Mouse (Mus musculus) embryonic facial prominence, embryonic 14.5 days (tissue): ENCODE results near the gene Muc13. TPM values are rescaled to one million over a fixed set of nuclear protein-coding genes. Genes with fewer than 3 reads are reported as not detected.

Experiments
- ATAC-seq: fragments of 200-750 bp; cut with Nextera tagmentation; 2 replicates; pipeline ENCODE4 v1.8.0; 2017; ENCODE audit warnings: low read depth, moderate number of reproducible peaks, moderate TSS enrichment
- DNase-seq: peaks from one replicate; pipeline ENCODE4 v3.0.0-alpha.2; 2015; ENCODE audit warnings: low spot score
- H3K27ac ChIP-seq: fragments of 300-500 bp; sonication (generic); replicated peaks from 2 replicates; pipeline ENCODE4 v1.5.1; 2014; ENCODE audit warnings: low read depth, mild to moderate bottlenecking, low read length, moderate library complexity
- H3K27me3 ChIP-seq: fragments of 300-500 bp; sonication (generic); replicated peaks from 2 replicates; pipeline ENCODE4 v1.6.1; 2014; ENCODE audit warnings: low read length; ENCODE audit not compliant: control insufficient read depth, insufficient read depth
- H3K36me3 ChIP-seq: fragments of 300-500 bp; sonication (generic); 2 replicates; pipeline ENCODE4 v1.6.1; 2014; ENCODE audit warnings: low read length, mixed read lengths; ENCODE audit not compliant: control insufficient read depth, insufficient read depth
- H3K4me1 ChIP-seq: fragments of 300-500 bp; sonication (generic); 2 replicates; pipeline ENCODE4 v1.6.1; 2014; ENCODE audit warnings: antibody characterized with exemption, low read length; ENCODE audit not compliant: control insufficient read depth, insufficient read depth
- H3K4me2 ChIP-seq: fragments of 300-500 bp; sonication (generic); 2 replicates; pipeline ENCODE4 v1.6.1; 2014; ENCODE audit warnings: low read depth, mild to moderate bottlenecking, low read length, moderate library complexity, mixed read lengths
- H3K4me3 ChIP-seq: fragments of 300-500 bp; sonication (generic); 2 replicates; pipeline ENCODE4 v1.5.1; 2014; ENCODE audit warnings: low read depth, mild to moderate bottlenecking, low read length
- H3K9ac ChIP-seq: fragments of 300-500 bp; sonication (generic); 2 replicates; pipeline ENCODE4 v1.6.1; 2014; ENCODE audit warnings: low read depth, mild to moderate bottlenecking, low read length, moderate library complexity, mixed read lengths
- H3K9me3 ChIP-seq: fragments of 300-500 bp; sonication (generic); 2 replicates; pipeline ENCODE4 v1.6.1; 2016; ENCODE audit warnings: low read length; ENCODE audit not compliant: control insufficient read depth
- WGBS: fragments of 180-500 bp; shearing (Covaris S2); extraction: QIAGEN DNeasy Blood & Tissue Kit; methylation state at CpG from one replicate; pipeline ENCODE4 v1.1.7; 2014; 5-methylcytosine and 5-hydroxymethylcytosine counted together
- polyA plus RNA-seq: library from polyadenylated mRNA; unstranded; fragments of >200 nt; fragmentation: Nextera tagmentation; extraction: Ambion mirVana; gene quantifications from 2 replicates; pipeline ENCODE4 v1.2.1, GENCODE M21; 2014

The Muc13 gene
- 0.13 TPM in 1 of 2 replicates, not detected in the other for polyA plus RNA-seq

DNA sequence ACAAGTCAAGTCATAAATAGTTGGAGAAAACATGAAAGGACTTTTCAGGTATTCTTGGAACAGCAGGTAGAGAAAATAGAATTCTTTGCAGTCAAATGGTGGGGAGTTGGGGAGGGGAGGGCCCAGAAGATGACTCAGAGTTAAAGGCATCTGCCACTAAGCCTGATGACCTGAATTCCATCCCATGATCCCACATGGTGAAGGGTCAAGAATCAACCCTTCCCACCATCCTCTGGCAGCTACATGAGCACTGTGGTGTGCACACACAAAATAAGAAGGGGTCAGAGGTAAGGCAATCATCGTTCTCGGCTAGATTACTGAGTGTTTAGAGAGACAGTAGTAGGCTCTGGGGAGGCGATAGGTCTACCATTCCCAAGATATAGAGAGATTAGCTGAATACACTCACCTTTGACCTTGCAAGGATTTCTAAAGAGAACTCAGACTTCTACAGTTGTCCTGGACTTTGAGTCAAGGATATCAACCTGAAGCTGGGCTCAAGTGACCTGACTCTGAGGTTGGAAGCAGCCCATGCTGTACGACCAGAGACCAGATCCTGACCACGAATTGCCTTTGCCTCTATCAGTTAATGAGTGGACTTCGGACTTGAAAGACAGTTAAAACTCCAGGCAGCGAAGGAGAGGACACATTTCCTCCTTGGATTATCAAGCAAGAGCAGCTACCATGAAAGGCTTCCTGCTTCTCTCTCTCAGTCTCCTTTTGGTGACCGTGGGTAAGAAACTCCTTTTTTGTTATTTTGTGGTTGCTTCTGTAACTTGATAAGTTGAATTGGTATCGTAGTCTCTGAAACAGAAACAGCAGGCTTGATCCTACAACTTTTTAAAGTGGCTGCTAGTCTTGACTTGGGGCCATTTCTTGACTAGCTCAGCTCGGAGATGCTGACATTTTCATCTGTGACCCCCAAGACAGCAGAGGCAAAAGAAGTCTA, at the start of gene Muc13:
Gene Muc13, plus strand, starts transcription at position 192 of the 946 bp plus-strand sequence.
- Histone ChIP-seq H3K9ac (no peak within 1 kb of the TSS), H3K4me2 (no peak within 1 kb of the TSS), H3K4me3 (no peak within 1 kb of the TSS), H3K4me1 (no peaks in the 10 kb centered on the region), H3K36me3 (no peaks in the 10 kb centered on the region), H3K27me3 (no peaks in the 10 kb centered on the region), H3K27ac (no peak within 1 kb of the TSS), H3K9me3 (no peaks in the 10 kb centered on the region)
- no peak for ATAC-seq
- 76% methylated on average over 10 of the region's 10 CpGs for WGBS
- DNase-seq = no peak

DNA sequence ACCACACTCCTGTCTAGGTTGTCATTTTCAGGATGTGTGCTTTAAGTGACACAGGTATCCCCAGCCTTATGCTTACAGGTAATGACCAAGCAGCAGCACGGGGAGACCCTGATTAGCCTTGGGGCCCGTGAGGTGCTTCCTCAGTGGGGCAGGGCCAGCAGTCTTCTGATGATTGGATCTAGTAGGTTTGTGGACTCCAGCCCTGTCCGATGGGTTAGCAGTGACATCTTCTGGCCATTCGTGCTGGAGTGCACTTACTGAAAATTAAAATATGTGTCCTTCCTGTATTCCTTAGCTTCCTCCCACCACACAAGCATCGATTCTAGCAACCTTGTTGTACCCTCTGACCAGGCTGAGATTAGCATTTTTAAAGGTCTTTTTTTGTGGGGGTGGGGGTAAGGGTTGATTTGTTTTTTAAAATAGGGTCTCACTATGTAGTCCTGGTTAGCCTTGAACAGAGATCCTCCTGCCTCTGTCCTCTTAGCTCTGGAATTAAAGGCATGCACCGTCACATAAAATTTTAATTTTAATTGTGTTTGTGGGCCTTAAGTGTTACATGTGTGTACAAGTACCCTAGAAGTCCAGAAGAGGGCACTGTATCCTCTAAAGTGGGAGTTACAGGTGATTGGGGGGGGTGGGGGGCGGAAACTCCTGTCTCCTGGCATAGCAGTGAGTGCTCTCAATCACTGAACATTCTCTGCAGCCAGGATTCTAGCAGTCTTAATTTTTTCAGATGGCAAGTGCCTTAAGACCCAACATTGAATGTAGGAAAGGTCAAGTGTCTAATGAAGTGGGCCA, 49.0 kb upstream of the Muc13 start:
- ATAC-seq (peak; percentile 15; the same call in 1 of the 2 replicates), DNase-seq (peak; percentile 50)
- Histone ChIP-seq H3K4me1 (0 out of 2 replicates have a peak, but pooled peaks cover 8% of the 10 kb centered on the region), H3K4me2 (no peak overlapping the region), H3K27me3 (no peaks in the 10 kb centered on the region), H3K9me3 (no peaks in the 10 kb centered on the region), H3K9ac (no peak overlapping the region), H3K36me3 (peaks cover 16% of the 10 kb centered on the region; the same call in 1 of the 2 replicates), H3K4me3 (no peak overlapping the region), H3K27ac (no peak overlapping the region)
- 51% methylated on average over 7 of the region's 7 CpGs for WGBS

DNA sequence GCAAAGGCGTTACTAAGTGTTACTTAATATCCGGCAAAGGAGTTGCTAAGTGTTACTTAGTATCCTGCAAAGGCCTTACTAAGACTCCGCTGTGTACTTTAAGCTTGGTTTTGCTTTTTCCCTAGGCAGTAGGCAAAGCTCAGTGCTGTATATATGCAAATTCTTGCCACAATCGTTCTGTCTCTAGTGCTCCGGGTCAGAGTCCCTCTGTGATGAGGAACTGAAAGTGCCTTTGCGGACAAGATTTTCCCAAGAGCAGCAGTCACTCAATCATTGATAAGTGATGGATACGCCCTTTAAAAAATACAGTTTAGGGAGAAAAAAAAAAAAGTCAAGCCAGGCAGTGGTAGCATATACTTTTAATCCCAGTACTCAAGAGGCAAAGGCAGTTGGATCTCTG, 48.4 kb upstream of the Muc13 start:
- WGBS = 86% methylated on average over 7 of the region's 7 CpGs
- ATAC-seq = no peak

DNA sequence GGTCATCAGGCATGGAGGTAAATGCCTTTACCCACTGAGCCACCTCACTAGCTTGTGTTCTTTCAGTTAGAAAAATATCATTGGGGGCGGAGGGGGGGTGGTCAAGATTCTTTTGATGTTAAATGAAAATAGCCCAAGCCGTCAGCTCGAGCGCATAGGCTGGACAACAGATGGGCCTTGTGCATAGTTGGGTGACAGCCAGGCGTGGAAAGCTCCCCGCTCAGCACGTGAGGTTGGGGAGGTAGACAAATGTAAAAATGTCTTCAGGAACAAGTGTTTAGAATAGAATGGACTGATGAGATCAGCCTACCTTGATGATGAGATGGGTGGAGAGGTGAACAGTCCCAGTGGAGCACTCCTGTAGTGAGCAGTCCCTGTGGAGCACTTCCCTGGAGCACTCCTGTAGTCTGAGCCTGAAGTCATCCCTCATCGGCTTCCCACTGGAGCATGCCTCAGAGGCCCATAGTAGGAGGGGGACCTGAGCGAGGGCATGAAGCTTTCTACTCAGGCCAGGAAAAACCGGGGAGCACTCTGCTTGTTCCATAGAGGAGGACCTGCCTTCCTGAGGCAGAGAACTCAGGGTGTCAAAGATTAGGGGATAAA, 47.7 kb upstream of the Muc13 start:
- WGBS = 74% methylated on average over 10 of the region's 10 CpGs
- H3K4me1 ChIP-seq = 0 out of 2 replicates have a peak, but pooled peaks cover 8% of the 10 kb centered on the region
- H3K27ac ChIP-seq = no peak overlapping the region
- H3K27me3 ChIP-seq = no peaks in the 10 kb centered on the region
- H3K9ac ChIP-seq = no peak overlapping the region
- H3K4me2 ChIP-seq = no peak overlapping the region
- DNase-seq = no peak
- H3K9me3 ChIP-seq = no peaks in the 10 kb centered on the region
- no peak for ATAC-seq
- no peak overlapping the region for H3K4me3 ChIP-seq
- peaks cover 22% of the 10 kb centered on the region for H3K36me3 ChIP-seq

More for the DNA sequence above, 48.4 kb upstream of the Muc13 start:
- H3K9me3 ChIP-seq = no peaks in the 10 kb centered on the region
- peaks cover 16% of the 10 kb centered on the region; the same call in 1 of the 2 replicates for H3K36me3 ChIP-seq
- no peak overlapping the region for H3K9ac ChIP-seq
- H3K4me3 ChIP-seq = no peak overlapping the region
- H3K27ac ChIP-seq = no peak overlapping the region
- H3K4me1 ChIP-seq = 0 out of 2 replicates have a peak, but pooled peaks cover 8% of the 10 kb centered on the region
- H3K27me3 ChIP-seq = no peaks in the 10 kb centered on the region
- DNase-seq = no peak
- no peak overlapping the region for H3K4me2 ChIP-seq

DNA sequence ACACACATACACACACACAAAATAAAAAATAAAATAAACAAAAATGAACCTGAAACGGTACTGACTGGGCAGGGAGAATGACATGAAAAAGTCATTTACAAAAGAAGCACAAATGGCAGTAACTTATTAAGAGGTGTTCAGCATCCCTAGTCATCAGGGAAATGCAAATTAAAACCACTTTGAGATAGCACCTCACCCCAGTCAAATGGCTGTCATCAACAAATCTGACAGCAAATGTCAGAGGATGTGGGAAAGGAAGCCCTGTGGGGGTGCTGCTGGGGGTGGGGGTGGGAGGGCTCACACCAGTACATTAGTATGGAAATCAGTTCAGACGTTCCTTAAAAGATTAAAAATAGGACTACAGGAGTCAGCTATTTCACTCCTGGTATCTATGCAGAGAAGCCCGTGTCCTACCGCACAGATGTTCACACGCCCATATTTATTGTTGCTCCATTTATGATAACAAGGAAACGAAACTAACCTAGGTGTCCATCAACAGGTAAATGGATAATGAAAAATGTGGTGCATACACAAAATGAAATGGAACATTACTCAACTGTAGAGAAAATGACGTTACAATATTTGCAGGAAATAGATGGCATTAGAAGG, 46.4 kb upstream of the Muc13 start:
- H3K4me1 ChIP-seq = no peaks in the 10 kb centered on the region
- 56% methylated on average over 7 of the region's 7 CpGs for WGBS
- H3K4me2 ChIP-seq = no peak overlapping the region
- no peak overlapping the region for H3K27ac ChIP-seq
- H3K36me3 ChIP-seq = peaks cover 25% of the 10 kb centered on the region
- no peaks in the 10 kb centered on the region for H3K27me3 ChIP-seq
- H3K9me3 ChIP-seq = no peaks in the 10 kb centered on the region
- no peak overlapping the region for H3K9ac ChIP-seq
- DNase-seq (no peak), ATAC-seq (no peak)
- no peak overlapping the region for H3K4me3 ChIP-seq

DNA sequence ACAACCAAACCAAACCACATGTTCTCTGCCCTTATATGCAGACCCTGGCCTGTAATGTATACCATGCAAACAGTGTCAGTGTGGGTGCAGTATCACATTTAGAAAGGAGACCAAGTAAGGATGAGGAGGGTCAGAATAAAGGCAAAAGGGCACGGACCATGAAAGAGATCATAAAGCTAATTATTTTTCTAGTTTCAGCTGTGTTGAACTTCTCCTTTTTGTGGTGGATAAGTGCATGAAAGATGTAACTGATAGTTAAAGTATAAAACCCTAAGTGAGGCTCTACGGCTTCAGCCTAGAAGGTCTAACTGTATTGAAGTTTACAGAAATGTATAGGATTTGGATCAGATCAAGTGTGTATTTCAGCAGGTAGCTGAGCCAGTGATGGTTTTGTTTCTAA, 45.8 kb upstream of the Muc13 start:
- Histone ChIP-seq H3K9ac (no peak overlapping the region), H3K4me3 (no peak overlapping the region), H3K4me2 (no peak overlapping the region), H3K4me1 (no peaks in the 10 kb centered on the region), H3K9me3 (no peaks in the 10 kb centered on the region), H3K27ac (no peak overlapping the region), H3K27me3 (no peaks in the 10 kb centered on the region), H3K36me3 (peaks cover 21% of the 10 kb centered on the region)
- DNase-seq (no peak), ATAC-seq (no peak)
- WGBS = 70% methylated on average over 2 of the region's 2 CpGs

DNA sequence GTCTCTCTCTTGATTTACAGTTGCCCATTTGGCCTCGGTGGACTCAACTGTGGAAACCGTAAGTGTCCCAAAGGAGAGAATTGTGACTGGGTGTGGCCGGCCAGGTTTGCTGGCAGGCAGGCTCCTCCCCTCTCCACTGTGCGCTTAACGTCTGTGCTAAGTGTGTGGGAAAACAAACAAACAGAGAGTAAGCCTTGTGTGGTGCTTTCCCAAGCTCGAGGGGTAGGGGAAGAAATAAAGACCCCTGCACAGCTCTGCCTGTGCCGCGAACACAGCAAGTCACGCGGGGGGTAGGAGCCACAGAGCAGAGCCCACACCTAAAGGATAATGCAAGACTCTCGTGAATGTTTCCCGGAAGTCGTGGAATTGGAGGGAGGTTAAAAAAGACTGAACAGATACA, 42.7 kb upstream of the Muc13 start:
- Histone ChIP-seq H3K4me3 (no peak overlapping the region), H3K36me3 (peaks cover 25% of the 10 kb centered on the region), H3K4me2 (peak overlapping the region; percentile 34), H3K27ac (no peak overlapping the region), H3K9ac (no peak overlapping the region), H3K27me3 (no peaks in the 10 kb centered on the region), H3K9me3 (no peaks in the 10 kb centered on the region), H3K4me1 (no peaks in the 10 kb centered on the region)
- no peak for ATAC-seq
- WGBS = 35% methylated on average over 13 of the region's 13 CpGs
- no peak for DNase-seq

DNA sequence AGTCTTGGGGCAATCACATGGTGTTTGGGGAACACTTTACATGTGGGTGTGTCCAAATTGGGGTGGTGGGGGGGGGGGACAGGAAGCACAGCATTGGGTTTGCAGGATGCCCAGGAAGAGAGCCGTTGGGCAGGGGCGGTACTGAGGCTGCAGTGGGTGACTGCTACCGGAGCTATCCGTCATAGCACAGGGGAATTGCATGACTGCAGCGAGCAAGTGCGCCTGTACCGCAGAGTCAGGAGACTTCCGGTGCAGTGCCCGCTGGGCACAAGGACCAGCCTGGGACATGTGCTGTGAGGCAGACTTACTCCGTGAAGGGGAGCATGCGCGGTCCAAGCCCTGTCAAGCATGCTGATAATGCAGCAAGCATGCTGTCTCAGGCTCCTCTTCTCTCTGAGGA, 42.2 kb upstream of the Muc13 start:
- ATAC-seq = peak; percentile 44; the same call in 1 of the 2 replicates
- DNase-seq = no peak
- Histone ChIP-seq H3K4me2 (peak overlapping the region; percentile 34), H3K9ac (no peak overlapping the region), H3K27me3 (no peaks in the 10 kb centered on the region), H3K27ac (no peak overlapping the region), H3K36me3 (peaks cover 25% of the 10 kb centered on the region), H3K9me3 (no peaks in the 10 kb centered on the region), H3K4me1 (no peaks in the 10 kb centered on the region), H3K4me3 (no peak overlapping the region)
- WGBS = 51% methylated on average over 12 of the region's 12 CpGs
